Mouse (Mus musculus): ENCODE measurements around the gene Sfxn3. TPM values are rescaled to one million over a fixed set of nuclear protein-coding genes. Genes with fewer than 3 reads are reported as not detected.

Sfxn3 gene
- total RNA-seq, 2 experiments from 2014 or later = 39.3 to 51.5 TPM

- peak; percentile 26 for DNase-seq
Observed at GRCm38 (mm10) chr19:45075323-45076035, 28.2 kb downstream of the Sfxn3 start.

GRCm38 (mm10) chr19:45076036-45076575 lies 28.8 kb downstream of the Sfxn3 start:
- no peak for DNase-seq

DNA sequence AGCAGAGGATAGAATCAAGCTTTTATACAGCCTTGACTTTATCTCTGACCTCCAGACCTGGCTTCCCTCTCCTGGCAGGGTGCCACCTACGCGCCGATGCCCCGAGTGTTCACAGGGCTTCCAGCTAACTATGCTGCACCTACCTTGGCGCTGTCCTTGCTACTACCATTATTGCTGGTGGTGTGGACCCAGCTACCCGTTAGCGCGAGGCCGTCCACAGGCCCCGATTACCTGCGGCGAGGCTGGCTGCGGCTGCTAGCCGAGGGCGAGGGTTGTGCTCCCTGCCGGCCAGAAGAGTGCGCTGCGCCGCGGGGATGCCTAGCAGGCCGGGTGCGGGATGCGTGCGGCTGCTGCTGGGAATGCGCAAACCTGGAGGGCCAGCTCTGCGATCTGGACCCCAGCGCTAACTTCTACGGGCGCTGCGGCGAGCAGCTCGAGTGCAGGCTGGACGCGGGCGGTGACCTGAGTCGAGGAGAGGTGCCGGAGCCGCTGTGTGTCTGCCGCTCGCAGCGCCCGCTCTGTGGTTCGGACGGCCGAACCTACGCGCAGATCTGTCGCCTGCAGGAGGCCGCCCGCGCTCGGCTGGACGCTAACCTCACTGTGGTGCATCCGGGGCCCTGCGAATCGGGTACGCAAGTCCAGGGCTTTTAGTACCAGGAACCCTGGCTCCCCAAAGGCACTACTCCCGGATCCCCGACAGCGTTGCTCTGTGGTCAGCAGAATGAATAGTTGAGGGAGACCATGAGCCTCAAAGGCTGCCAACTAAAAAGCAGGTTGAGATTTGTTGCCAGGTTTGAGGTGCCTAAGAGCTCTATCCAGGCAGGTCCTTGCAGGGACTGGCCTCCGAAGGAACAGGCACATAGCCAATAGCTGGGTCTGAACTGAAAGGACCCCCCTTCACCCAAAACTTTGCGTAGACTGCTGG lies 29.5 kb downstream of the Sfxn3 start:
- peak; percentile 78 for DNase-seq

DNA sequence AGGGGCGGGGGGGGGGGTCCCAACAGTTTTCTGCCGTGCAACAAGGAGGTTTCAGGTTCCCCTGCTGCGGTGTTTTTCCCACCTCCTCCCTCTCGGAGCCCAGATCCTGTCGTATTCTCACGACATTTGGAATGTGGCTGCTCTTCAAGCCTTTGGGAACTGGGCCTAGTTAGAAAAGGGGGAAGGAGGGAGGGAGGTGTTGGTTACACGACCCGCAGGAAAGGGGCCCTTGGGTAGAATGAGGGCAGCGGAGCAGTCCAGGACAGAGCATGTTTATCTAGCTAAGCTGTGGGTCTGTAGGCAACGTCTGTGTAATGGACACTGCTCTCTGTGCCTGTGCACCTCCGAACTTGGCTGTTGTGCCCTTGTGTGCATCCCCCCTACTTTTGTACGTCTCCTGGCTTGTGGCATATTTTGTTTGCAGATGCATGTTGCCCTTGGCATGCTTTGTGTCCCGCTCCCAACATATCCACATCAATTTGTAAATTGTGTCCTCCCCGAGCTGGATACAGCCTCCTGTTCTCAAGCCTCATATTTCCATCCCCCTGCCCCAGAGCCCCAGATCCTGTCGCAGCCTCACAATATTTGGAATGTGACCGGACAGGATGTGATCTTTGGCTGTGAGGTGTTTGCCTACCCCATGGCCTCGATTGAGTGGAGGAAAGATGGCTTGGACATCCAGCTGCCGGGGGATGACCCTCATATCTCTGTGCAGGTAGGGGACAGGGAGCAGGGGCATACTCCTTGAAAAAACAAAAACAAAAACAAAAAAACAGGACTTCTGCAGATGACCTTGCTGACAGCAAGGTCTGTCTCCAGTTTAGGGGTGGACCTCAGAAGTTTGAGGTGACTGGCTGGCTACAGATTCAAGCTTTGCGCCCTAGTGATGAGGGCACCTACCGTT lies 30.7 kb downstream of the Sfxn3 start:
- no peak for DNase-seq

GRCm38 (mm10) chr19:45078971-45079764 lies 31.9 kb downstream of the Sfxn3 start:
- no peak for DNase-seq

- peak; percentile 79 for DNase-seq
Observed at GRCm38 (mm10) chr19:45079769-45080515, 32.6 kb downstream of the Sfxn3 start.

DNA sequence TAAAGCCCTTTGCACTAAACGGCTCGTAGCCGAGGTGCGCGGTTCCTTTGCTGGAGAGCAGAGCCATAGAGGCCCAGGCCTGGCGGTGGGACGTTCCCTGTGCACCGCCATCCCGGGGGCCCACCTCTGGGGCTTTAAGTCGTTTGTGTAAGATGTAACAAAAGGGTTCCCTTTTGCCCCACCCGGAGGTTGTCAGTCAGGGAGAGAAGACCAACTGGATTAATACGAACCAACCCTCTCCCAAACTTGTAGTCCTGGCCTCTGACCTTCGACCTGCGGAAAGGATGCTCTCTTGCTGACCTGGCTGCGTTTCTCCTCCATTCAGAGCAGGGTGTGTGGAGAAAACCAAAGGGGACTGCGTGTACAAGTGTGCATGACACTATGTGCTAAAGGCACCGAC lies 33.4 kb downstream of the Sfxn3 start:
- no peak for DNase-seq

GRCm38 (mm10) chr19:45081279-45081678 lies 34.0 kb downstream of the Sfxn3 start:
- peak; percentile 87 for DNase-seq

- peak; percentile 74 for DNase-seq
Observed at GRCm38 (mm10) chr19:45081841-45082550, 34.7 kb downstream of the Sfxn3 start.

GRCm38 (mm10) chr19:45097868-45098267 lies 50.6 kb downstream of the Sfxn3 start:
- peak; percentile 73 for DNase-seq

DNA sequence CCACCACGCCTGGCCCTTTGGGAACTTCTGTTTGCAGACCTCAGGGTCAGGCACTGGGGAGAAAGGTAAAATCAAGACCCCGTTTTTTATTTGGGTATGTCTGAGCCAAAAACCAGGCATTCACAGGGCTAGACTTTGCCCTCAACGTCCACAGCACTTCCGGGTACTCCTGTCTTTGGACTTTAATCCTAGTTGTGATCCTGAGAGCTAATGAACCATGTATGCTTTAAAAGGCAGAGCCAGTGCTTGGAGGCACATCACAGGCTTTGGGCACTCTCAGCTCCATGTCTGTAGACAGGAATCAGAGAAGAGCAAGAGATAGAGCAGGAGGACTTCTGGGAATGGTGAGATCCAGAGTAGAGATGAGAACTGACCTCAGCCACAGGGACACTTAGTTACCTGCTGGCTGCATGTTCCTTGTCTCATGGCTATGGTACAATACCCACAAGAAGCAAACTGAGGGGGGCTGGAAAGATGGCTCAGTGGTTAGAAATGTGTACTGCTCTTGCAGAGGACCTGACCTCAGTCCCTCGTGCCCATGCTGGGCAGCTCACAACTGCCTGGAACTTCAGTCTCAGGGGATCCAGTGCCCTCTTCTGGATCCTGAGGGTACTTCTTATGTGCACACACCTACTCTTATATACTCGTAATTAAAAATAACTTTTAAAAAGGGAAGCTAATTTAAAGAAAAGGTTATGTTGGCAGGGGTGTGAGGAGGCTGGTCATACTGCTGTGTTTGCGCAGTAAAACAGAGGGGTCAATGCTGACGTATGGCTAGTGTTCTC lies 53.4 kb downstream of the Sfxn3 start:
- DNase-seq = no peak

DNA sequence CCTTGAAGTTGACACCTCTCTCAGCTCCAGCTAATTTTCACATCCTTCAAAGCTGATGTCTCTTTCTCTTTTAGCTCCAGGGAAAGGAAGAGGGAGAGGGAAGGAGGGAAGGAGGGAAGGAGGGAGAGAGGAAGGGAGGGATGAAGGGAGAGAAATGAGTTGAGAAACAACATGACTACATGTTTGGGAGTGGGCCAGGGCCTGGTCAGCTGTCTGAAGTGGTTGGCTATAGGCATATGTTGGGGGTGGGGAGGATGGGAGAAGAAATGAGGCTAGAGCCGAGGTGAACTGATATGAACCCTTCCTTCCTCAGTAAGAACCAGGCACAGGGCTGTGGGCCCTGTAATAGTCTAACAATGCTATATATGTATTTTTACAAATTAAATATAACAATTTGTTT lies 58.3 kb downstream of the Sfxn3 start:
- DNase-seq = no peak

Other genes with a start within 250 kb of the Sfxn3 start
- gene Slf2, start 116.4 kb upstream of the Sfxn3 start, total RNA-seq (2021) = 10 to 100 TPM; 22.6 to 31.5 TPM
- 10 to 100 TPM; 18.3 to 26.3 TPM for gene Sema4g, start 58.4 kb upstream of the Sfxn3 start, total RNA-seq (2021)
- gene Twnk, start 41.8 kb upstream of the Sfxn3 start, total RNA-seq (2021) = 10 to 100 TPM; 26.2 to 29.5 TPM
- gene Mrpl43, start 41.1 kb upstream of the Sfxn3 start, total RNA-seq (2021) = 10 to 100 TPM; 50.0 to 58.3 TPM
- 10 to 100 TPM; 63.1 to 77.8 TPM for gene Lzts2, start 33.1 kb upstream of the Sfxn3 start, total RNA-seq (2021)
- under 1 TPM; 0.21 to 0.48 TPM for gene Pdzd7, start 1.8 kb upstream of the Sfxn3 start, total RNA-seq (2021)
- 1 to 10 TPM; 8.2 to 9.2 TPM for gene Kazald1, start 27.7 kb downstream of the Sfxn3 start, total RNA-seq (2021)
- gene Tlx1, start 103.2 kb downstream of the Sfxn3 start, total RNA-seq (2021) = under 1 TPM in 1 of 2 experiments, not detected in 1; 0.15 TPM
- 1 to 10 TPM in 1 of 2 experiments, under 1 TPM in 1; 0.30 to 1.4 TPM for gene Lbx1, start 188.3 kb downstream of the Sfxn3 start, total RNA-seq (2021)

Measured in adrenal gland, postnatal 10 days (tissue).